Mouse (Mus musculus): ENCODE results near the gene Bola2.
A peak's percentile ranks its signal among the peaks of the same experiment; 100 is the strongest.

The Bola2 gene

DNA sequence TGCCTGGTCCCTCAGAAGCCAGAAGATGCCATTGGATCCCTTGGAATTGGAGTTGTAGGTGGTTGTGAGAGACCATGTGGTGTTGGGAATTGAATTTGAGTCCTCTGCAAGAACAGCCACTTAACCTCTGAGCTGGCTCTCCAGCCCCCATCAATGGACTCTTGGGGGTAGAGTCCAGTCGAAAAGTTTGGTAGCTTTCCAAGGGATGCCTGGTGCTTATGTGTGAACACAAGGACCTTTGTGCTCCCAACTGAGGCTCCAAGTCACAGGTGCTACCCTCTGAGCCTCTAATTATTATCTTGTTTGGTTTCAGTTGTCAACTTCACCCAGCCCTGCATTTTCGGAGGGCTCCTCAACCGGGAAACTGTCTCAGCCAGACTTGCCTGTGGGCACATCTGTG is 4.5 kb upstream of the Bola2 start:
- DNase-seq (ENCODE audit: low spot score), result no peak

DNA sequence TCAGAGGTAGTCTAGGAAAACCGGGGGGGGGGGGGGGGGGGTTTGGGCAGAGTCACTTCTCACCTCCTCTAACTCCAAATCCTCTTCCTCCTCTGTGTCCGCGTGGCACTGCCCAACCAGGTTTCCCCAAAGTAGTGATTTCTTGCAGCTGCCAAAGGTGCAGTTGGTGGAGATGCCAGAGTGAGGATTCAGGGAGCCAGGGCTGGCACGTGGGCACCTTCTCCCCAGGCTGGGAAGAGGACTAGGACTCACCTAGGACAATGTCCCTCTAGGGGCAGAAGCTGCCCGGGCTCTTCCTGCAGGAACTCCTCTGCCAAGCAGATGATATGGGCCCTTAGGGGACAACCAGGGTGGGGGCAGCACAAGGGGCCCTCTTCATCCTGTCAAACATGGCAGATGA is 3.5 kb upstream of the Bola2 start:
- no peak for DNase-seq (ENCODE audit: low spot score)

DNA sequence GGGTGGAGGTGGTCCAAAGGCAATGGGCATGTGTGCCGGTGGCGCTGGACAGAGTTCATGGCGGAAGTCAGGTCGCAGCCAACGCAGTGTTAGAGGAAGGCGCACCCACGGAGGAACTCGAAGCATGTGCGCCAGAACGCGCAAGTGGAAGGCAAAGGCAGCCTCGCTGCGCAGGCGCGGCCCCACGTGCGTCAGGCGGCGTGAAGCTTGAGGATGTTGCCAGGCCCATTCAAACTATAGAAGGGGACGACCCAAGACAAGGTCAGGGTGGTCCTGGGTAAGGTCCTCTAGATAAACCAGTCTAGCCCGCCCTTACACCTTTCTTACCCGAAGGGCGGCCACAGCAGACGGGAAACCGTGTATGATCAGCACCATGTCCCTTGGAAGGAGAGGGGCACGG is 2.8 kb upstream of the Bola2 start:
- DNase-seq (ENCODE audit: low spot score), result no peak

DNA sequence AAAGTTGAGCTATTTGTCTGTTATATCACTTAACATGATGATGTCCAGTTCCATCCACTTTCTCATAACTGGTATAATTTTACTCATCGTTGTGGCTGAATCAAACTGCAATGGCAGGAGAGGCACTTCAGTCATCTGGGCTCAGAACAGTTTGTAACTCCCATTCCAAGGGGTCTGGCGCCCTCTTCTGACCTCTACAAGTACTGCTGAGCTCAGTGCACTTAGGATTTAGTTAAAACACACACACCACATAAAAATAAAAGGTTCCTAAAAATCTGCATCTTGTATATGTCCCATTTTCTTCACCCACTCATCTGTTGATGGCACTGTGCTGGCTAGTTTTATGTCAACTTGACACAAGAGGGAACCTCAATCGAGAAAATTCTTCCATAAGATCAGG is 1.9 kb upstream of the Bola2 start:
- peak; percentile 59 for DNase-seq (ENCODE audit: low spot score)

DNA sequence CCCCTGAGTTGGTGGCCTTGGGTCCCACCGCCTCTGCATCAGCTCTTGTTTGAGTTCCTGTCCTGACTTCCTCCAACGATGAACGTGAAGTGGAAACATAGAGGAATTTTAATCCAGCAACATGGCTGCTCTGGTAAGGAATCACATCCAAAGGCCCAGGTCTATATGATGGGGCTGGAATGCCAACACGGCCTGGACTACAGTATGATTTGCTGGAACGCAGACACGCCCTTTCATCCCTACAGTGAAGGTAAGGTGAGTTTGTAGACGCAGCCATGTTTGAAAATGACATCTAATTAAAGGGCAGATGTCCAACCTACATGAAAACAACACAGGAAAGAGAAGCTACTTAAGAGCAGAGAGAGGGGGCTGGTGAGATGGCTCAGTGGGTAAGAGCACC is 1.4 kb upstream of the Bola2 start:
- no peak for DNase-seq (ENCODE audit: low spot score)

DNA sequence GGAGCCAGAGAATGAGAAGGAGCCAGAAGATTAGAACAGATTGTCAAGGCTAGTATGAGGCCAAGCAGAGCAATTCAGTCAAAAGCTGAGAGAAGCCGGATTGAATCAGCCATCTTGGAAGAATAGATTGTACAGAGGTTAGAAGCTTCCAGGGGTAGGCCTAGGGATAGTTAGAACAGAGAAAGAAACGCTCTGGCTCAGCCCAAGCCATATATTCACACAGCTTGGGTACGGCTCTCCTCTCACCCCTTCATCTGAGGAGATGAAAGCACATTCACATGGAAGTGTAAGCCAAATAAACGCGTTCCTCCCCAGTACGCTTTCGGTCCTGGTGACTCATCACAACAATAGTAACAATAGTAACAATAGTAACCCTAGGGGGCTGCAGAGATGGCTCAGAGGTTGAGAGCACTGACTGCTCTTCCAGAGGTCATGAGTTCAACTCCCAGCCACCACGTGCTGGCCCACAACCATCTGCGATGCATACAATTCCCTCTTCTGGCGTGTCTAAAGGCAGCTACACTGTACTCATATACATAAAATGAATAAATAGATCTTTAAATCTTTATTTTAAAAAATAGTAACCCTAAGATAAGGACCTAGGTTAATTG is 655 bp upstream of the Bola2 start:
- no peak for DNase-seq (ENCODE audit: low spot score)

DNA sequence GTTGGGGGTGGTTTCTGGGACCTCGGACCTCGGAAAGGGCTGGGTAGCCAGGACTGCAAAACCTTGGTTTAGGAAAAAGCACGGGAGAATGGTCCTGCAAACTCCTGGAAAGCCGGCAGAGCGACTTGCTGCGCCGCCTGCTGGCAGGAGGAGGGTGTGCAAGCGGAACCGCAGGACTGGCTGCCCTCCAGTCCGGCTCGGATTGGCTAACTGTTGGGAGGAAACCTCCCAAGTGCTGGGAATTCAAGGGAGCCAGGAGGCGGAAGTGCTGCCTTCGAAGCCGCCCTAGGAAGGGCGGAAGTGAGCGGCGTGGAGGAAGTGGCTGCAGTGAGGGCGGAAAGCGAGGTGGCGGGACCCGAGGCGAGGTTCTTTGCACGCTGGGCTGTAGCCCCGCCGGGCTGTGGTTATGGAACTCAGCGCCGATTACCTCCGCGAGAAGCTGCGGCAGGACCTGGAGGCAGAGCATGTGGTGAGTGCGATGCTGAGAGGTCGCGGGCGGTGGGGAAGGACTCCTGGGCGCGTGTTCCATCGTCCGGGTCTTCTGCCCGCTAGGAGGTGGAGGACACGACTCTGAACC is 518 bp downstream of the Bola2 start, which contains the start of gene Slx1b:
TSS of gene Slx1b (minus strand) at position 154 of the 577 bp plus-strand sequence.
- DNase-seq (ENCODE audit: low spot score), result peak; percentile 74

DNA sequence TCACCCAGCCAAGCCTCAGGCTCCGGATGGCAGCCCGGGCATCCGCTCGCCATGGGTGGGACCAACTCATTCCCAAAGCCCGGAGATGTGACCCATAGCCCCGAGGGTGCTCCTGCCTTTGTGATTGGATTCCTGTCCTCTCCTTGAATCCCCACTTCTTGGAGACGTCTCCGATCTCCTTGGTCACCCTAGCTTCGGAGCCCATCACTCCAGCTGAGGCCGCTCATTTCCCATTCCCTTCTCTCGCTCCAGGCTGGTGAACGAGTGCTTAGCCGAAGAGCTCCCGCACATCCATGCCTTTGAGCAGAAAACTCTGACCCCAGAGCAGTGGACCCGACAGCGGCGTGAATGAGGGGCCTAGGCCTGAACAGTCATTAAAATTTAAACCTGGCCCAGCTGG is 1.1 kb downstream of the Bola2 start:
- no peak for DNase-seq (ENCODE audit: low spot score)

DNA sequence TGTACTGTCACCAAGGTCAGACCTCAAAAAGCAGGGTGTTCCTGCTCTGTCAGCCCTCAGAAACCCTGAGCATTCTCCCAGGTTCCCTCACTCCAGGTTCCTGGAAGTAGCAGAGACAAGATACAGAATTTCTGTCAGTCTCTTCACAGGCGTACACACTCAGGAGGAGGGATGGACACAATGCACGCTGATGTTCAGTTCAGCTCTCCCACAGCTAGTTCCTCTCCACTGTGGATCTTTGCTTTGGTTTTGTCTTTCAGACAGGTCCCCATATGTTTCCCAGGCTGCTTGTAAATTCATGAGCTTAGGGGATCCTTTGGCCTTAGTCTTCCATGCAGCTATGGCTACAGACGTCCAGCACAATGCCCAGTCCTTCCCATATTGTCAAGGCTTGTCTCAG is 1.7 kb downstream of the Bola2 start:
- no peak for DNase-seq (ENCODE audit: low spot score)

DNA sequence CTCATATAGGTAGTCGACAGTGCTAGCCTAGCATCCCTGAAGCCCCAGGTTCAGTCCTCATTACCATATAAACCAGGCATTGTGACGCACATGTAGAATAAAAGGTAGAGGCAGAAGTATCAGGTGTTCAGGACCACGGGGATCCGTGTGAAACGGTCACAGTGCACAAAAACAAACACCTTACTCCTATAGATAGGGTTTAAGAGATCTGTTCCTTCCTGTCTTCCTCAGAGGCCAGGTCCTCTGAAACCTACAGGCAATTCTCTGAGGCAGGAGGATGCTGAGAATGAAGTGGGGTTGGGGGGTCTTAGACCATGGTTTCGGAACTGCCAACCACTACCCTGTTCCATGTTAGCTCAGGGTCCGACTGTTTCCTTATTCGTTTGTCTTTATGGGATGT is 2.6 kb downstream of the Bola2 start:
- no peak for DNase-seq (ENCODE audit: low spot score)

DNA sequence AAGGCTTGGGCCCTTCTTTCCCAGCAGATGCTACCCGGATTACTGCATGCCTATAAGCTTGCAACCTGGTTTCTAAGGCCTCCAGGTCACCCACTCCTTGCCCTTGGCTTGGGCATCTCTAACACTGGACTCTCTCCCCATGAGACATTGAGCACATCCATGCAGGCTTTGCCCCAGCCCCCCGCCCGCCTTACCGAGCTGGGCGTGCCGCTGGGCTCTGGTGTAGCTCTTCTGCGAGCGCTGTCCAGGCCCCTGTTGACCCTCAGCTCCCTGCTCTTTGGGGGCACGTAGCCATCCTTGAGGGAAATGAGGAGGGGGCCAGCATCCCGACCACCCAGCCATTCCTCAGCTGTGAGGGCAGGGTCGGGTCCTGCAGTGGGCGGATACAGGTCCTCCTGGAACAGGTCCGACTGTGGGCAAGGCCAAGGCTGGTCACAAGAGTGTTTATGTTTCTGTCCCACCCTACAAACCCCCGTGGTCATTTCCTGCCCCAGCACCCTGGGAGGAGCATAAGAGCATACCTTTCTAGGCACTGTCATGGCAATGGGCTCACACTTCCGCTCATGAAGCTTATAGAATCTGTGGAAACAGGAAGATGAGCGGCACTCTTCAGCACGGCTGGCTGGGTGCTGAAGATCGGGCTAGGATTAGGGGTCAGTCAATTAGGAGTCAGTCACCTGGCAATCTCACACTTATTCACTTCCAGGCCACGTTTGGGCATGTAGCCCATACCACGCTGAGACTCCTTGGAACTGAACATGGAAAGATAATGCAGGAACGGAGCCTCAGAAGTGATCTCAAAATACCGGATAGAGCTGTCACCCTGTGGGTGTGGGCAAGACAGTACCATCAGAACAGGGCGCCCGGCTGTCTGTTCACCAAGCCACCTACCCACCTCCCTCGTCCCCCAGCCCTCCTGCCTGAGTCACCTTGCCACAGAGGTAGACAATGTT is 5.1 kb downstream of the Bola2 start:
- no peak for DNase-seq (ENCODE audit: low spot score)

DNA sequence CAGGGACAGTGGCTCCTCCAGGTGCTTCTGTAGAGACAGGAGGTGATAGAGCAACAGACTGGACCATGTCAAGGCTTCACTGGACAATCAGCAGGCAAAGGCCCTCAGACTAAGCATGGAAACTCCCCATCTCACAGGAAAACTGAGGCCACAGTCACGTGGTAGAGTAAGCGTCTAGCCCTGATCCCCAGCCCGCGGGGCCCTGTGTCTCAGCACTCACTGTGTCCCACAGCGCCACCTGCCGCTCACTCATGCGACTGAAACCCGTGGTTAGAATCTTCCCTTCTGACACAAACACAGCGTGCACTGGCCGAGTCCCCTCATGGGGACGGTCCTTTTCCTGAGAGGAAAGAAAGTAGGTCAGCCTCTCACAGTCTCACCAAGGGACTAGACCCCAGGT is 5.9 kb downstream of the Bola2 start:
- DNase-seq (ENCODE audit: low spot score), result peak; percentile 68

DNA sequence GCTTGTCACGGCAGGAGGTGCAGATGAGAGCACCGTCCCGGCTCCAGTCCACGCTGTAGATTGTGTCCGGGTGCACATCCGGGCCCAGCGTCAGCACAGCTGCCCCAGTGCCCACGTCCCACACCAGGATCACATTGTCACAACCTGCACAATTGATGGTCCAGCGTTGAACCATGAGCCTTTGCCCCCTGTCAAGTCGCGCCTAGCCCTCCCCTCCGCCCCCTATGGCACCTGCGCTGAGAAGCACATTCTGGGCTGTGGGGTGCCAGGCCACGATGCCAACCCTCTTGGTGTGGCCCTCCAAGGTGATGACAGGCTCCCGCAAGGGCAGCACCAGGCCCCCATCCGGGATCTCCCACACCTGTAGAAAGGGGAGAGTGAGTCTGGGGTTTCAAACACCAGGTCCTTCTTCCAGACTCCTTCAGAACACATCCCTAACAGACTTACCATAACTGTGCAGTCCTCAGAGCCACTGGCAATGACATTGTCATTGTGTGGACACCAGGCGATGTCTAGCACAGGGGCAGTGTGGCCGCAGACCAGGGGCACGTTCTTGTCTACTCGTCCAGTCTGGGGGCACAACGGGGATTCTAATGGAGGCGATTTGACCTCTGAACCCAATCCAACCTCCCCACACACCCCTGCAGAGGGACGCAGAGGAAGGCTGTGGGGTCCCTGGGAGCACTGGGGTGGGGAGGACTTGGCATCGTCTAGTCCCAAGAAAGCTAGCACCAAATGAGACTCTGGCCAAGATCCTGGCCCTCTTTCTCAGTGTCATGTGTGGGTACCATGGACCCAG is 6.6 kb downstream of the Bola2 start:
- no peak for DNase-seq (ENCODE audit: low spot score)

DNA sequence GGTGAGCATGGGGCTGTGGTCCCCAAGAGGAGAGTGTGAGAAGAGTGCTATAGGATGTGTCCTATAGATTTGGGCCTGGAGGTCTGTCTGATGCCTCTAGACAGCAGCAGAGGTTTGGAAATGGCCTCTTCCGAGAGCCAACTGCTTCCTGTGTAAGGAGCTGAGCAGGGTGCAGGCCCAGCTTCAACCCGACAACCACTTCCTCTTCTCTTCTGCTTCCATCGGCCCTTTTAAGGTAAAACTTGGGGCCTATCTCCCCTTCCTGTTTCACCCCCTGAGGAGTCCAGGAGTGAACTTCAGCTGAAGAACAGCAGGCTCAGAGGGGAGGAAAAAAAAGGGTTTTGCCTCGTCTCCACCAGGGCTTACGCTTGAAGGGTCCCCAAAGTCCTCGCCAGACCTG is 7.2 kb downstream of the Bola2 start:
- no peak for DNase-seq (ENCODE audit: low spot score)

DNA sequence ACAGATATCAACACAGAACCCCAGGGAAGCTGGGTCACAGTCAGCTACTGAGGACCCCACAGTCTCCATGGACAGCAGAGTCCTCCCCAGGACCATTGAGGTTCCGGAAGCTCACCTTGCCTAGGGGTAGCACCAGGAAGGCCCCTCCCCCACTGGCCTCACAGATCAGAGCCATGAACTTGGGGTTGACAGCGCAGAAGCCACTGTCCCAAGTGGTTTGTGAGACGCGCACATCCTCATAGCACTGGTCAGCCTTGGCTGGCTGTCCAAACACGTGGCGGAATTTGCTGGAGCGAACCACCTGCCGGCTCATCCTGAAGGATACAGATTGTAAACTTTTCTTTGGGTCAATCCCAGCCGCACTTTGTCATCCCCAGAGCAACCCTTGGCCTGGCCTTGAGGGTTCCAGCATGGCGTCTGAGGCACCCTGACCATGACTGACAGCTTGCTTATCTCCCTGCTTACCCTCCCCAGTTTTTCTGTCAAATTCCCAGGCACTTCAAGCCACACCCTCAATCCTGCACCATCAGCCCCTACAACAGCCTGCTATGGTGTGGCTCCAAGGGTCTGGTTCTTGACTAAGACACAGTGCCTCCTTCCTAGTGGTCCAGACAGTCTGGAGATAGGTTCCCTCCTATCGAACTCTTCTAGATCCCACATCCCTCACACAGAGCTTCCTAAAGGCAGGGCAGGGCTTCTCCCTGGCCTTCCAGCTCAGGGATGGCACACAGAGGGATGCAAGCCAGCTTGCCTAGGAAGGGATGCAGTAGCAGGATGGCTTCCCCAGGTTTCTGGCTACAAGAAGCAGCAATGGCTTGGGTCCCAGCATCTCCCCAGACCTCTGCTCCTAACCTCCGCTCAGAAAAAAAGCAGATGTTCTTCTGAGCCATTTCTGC is 7.9 kb downstream of the Bola2 start:
- DNase-seq (ENCODE audit: low spot score), result no peak

DNA sequence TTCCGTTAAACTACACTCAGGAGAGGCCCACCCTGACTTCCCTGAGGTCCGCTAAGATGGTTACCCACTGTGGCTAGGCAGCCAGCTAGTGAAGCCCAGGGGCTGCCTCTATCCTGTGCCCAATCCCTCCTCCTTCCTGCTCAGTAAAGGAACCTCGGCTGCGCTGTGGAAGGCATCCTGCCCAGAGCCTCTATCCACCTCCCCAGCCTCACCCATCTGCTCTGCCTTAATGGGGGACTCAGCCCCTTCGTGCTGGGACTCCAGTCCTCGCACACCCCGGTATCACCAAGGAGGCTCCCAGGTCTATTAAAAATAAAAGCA is 8.5 kb downstream of the Bola2 start:
- DNase-seq (ENCODE audit: low spot score), result no peak

DNA sequence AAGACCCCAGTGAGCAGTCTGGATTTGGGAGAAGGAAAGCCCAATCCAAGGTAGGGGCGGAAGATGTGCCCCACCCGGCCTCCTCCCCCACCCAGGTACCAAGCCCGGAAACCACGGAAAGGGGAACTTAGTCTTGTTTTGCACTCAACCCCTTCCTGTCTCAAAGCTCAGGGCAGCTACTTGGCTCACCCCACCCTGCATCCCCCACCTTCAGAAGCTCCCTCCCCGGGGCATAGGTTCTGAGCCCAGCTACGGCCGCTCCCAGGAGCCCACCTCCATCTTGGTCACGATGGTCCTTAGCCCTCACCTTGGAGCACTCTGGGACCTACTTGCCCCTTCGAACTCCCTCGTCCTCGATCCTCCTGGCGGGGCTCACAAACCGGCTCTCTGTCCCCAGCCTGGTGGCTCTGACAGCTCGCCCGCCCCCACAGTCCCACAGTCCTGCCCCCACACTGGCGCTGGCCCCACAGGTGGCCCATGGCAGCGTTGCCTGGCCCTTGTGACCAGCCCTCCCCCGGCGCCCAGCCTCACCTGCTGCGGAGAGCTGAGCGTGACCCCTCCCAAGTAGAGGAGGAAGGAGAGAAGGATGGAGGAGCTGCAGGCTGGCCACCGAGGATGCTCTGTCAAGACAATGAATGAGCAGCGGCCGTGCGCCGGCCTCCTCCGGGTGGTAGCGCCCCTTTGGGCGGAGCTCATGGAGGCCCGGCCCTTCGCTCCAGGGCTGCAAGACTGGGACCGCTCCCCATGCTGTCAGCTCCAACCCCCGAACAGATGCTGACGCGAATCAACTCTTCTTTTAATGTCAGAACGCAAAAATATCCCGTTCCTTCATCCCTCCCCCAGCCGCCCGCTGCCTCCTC is 9.2 kb downstream of the Bola2 start:
- DNase-seq (ENCODE audit: low spot score), result no peak

DNA sequence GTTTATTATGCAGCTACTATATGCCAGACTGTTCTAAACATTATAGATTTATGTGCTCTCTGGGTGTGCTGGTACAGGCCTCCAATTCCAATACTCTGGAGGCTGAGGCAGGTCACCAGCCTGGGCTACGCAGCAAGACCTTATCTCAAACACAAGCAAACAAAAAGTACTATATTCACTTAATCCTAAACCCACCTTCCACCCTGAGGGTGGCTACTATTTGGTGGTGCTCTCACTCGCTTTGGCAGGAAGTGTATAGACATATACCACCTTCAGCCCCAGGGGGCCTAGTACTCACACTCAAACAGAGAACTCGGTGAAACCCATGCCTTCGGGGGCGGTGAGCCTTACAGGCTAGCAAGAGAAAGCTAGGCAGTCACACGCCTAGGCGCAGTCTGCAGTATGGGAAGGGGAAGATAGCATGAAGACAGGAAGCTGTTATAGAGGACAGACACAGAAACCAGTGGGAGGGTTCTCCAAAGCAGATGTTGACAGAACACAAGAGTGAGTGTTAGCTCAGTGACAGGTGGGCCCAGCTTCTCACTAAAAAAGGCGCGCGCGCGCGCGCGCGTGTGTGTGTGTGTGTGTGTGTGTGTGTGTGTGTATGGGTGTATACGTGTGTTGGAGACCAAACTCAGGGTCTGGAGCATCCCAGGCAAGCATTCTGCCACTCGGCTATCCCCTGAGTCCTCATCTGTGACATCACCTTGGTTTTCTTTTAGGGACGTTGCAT is 12.4 kb downstream of the Bola2 start, which contains the start of gene Coro1a:
TSS of gene Coro1a (minus strand) at position 346 of the 733 bp plus-strand sequence.
- DNase-seq (ENCODE audit: low spot score), result no peak

DNA sequence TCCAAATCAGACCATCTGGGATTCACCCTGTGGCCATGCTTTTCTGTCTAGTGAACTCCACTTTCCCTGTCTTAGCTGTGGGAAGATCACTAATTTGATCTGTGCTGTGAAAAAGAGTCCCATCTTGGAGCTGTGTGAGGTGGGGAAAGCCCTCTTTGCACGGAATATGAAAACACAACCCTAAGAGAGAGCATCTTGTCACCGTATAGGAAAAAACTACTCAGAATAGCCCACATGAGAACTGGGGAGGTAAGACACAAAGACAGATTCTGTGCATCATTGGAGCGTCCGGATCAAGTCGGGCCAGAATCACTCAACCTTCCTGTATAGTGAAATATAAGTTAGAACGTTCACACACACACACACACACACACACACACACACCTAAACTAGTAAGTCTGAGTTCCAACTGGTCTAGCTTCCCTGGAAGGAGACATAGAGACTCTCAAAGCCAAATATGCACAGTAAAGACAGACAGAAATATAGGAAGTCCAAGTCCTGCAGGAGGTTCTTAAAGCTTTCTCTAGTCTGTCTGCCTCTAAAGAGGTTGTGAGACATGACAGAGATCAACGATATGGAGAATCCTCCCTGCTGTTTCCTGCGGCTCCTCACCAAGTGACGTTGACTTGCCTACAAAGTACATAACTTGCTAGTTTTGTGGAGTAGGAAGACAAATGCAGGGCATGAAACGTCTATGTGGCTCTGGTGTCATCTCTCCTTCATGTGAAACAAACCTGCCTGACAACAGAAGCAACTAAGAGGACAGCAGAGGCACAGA is 13.2 kb downstream of the Bola2 start:
- DNase-seq (ENCODE audit: low spot score), result no peak

Measured in ovary, postnatal 10 days (tissue).